Mouse (Mus musculus): ENCODE results near the gene Dennd2c.
"Not testable (repeated sequence)": the region's sequence is repeated elsewhere in the genome, so short reads cannot be mapped to it uniquely, and the experiment has no call there.

Gene Dennd2c

DNA sequence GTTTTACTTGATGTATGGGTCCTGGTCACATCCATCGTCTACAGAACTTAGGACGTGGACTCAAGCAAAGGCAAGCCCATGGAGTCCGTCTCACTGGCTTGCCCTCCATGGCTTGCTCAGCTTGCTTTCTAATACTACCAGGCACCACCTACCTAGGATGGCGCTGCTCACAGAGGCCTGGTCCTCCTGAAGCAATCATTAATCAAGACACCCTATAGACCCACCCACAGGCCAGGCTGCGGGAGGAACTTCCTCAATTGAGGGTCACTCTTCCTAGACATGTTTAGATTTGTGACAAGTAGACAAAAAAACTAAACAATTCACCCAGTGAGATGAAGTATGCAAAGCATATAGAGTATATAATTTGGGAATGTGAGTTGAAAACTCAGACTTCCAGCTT lies 9.8 kb downstream of the Dennd2c start:
- in situ Hi-C loops (cut with MboI): no loop called here

- in situ Hi-C loops (cut with MboI): no loop called here
Observed at GRCm38 (mm10) chr3:103123636-103124035, 21.2 kb downstream of the Dennd2c start.

DNA sequence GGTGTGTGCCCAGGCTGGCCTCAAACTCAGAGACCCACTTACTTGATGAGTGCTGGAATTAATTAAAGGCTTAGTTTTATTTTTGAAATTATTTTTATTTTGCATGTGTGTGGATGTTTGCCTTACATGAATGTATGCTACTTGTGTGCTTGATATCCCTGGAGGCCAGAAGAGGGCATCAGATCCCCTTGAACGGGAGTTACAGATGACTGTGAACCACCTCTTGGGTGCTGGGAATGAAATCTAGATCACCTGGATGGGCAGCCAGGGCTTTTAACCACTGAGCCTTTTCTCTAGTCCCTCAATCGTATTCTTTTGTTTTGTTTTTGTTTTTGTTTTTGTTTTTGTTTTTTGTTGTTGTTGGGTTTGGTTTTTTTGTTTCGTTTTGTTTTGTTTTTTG lies 23.7 kb downstream of the Dennd2c start:
- in situ Hi-C loops (cut with MboI): no loop called here

GRCm38 (mm10) chr3:103127177-103127576 lies 24.8 kb downstream of the Dennd2c start:
- in situ Hi-C loops (cut with MboI): no loop called here

GRCm38 (mm10) chr3:103127721-103128120 lies 25.3 kb downstream of the Dennd2c start:
- in situ Hi-C loops (cut with MboI): no loop called here

DNA sequence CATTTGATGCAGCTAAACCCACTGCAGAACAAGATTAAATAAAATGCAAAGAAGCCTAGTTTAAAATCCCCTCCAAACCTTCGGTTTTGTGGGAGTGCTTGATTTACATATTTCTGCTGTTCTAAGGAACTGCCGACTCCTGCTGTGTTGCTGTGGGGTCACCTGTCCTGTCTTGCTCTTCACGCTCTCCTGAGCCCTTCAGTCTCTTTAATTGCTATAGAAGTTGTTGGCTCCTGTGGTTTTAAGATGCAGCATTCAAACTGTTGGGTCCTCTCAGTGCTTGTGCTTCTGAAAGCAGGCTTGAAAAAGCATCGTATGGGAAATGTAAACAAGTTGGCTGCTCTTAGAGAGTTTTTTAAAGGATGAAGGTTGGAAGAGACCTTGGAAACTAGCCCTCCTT lies 25.8 kb downstream of the Dennd2c start:
- in situ Hi-C loops (cut with MboI): no loop called here

DNA sequence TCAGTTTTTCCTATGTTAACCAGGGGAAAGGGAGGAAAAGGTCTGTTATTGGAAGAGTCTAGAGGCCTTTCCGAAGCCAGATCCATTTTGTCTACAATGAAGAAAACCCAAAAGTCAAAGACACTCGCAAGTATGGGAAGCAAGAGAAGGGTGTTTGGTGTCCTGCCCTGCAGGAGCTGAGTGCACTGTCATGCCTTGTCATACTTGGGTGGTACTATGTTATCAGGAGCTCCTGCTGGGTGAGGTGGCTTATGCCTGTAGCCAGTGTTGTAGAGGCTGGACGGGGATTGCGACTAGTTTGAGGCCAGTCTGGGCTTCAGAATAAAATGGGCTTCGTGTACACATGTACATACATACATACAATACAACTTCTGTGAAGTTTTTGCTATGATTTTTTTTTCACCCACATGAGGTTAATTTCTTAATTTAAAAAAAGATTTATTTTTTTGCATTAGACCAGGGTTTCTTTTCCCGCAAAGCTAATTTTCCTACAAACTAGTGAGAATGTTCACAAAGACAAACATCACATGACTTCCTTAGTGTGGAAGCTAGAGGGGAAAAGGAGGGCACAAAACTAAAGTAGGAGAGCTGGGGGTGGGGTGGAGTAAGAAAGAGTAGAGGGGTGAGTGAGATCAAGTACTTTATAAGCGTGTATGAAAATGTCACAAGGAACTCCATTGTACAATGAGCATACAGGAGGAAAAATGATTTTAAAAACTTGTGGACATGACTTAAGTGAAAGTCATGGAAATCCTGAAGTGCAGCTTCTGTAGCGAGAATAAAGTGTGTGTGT lies 27.2 kb downstream of the Dennd2c start:
- in situ Hi-C loops (cut with MboI): no loop called here

DNA sequence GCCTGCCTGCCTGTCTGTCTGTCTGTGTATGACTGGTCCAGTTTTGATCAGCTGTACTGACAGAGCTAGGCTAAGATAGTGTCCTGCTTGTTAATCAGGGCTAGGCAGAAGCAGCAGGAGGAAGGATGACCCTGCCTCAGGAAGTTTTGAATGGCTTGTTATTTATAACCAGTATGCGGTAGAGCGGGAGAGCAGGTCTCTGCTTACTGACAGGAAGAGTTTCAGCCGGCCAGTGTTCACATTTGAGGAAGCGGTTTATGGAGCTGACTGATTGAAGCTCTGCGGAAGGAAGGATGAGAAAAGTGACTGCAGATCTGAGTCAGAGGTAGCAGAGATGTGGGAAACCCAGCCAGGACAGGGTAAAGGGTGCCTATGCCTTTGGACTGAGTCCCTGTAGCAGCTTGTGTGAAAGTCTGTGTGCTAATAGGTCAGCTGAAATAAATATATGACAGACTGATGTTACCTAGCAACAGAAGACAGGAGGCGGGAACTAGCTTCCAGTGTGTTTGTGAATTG lies 27.9 kb downstream of the Dennd2c start:
- in situ Hi-C loops (cut with MboI): no loop called here

GRCm38 (mm10) chr3:103133098-103133497 lies 30.7 kb downstream of the Dennd2c start:
- in situ Hi-C loops (cut with MboI): no loop called here

DNA sequence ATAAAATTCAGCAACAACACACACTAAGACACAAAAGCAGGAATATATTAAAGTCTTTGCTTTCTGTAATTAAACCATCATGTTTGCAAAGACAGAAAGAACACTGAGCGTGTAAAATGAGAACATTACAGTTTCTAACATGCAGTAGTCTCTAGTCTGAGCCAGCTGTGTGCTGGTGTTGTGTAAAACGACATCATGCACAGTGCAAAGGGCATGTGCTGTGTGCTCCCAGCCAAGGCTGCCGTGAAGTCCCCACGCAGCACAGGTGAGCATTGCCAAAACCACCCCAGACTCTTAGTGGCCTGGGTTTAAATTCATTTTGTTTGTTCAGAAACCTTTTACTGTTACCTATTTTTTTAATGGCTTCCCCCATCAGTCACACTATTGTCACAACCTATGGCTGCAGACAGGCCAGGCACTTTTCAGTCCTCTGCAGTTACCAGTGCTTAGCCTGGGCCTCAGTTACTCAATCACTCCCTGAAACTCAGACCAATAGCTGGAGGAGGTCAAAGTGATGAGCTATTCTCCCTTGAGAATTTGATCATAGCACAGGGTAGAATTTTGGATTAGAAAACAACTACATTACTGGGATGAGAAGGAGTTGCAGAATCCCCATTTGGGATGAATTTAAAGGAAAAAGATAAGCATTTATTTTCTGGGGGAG lies 34.1 kb downstream of the Dennd2c start:
- in situ Hi-C loops (cut with MboI): no loop called here

- in situ Hi-C loops (cut with MboI): no loop called here
Observed at GRCm38 (mm10) chr3:103139047-103139446, 36.6 kb downstream of the Dennd2c start.

DNA sequence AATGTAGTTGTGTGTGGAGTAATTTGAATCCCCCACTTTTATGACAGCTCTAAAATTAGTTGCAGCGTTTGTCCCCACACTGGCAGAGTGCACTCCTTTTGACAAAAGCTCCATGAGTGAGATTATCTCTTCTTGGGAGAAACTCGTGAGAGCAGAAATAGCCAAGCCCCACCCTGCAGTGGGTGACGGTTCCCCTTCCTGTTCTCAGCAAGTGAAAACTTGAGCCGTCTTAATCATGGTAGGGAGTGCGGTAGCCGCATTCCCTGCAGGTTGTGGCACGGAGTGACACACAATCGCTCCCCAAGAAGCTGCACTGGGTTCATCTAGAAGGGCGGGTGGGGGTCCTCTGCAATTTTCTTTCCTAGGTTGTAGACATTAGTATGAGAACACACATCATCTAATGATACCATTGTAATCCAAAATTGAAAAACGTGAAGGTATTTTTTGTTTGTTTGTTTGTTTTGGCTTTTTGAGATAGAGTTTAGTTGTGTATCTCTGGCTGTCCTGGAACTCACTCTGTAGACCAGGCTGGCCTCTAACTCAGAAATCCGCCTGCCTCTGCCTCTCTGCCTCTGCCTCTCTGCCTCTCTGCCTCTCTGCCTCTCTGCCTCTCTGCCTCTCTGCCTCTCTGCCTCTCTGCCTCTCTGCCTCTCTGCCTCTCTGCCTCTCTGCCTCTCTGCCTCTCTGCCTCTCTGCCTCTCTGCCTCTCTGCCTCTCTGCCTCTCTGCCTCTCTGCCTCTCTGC lies 37.9 kb downstream of the Dennd2c start:
- in situ Hi-C loops (cut with MboI): not testable (repeated sequence)

DNA sequence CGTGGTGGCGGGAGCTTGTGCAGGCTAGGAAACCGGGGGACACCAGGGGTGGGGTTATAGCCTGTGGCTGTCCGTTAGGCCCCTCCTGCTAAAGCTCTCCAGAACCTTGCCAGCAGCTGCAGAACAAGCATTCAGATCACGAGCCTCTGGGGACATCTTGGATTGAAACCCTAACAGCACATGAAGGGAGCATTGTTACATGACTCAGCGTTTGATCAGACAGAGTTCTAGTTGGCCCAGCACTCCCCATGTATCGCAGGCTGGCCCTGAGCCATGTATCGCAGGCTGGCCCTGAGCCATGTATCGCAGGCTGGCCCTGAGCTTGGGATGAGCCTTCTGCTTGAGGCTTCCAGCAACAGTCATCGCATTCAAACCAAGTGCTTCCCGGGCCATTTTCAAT lies 38.9 kb downstream of the Dennd2c start:
- in situ Hi-C loops (cut with MboI): no loop called here

GRCm38 (mm10) chr3:103142366-103142765 lies 40.0 kb downstream of the Dennd2c start:
- in situ Hi-C loops (cut with MboI): no loop called here

- in situ Hi-C loops (cut with MboI): no loop called here
Observed at GRCm38 (mm10) chr3:103145336-103145735, 42.9 kb downstream of the Dennd2c start.

DNA sequence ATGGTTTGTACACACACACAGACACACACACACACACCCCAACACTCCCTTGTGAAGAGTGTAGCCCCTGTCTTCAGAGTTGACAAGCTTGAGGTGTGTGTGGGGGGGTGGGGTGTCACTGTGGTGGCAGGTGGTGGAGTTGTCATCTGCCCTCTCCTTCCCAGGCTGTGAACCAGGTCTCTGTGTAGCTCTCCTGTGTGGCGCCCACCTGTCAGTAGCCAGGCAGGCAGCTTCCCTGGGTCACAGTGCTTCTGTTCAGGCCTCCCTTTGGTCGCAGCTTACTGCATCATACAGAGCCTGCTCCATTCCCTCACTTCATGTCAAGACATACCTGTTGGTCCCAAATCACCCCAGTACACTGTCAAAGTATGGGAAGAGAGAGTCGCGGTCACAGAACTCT lies 43.4 kb downstream of the Dennd2c start:
- in situ Hi-C loops (cut with MboI): no loop called here

- in situ Hi-C loops (cut with MboI): no loop called here
Observed at GRCm38 (mm10) chr3:103146330-103147166, 44.1 kb downstream of the Dennd2c start.

GRCm38 (mm10) chr3:103147775-103148174 lies 45.4 kb downstream of the Dennd2c start:
- in situ Hi-C loops (cut with MboI): no loop called here

- in situ Hi-C loops (cut with MboI): no loop called here
Observed at GRCm38 (mm10) chr3:103148941-103149340, 46.5 kb downstream of the Dennd2c start.

DNA sequence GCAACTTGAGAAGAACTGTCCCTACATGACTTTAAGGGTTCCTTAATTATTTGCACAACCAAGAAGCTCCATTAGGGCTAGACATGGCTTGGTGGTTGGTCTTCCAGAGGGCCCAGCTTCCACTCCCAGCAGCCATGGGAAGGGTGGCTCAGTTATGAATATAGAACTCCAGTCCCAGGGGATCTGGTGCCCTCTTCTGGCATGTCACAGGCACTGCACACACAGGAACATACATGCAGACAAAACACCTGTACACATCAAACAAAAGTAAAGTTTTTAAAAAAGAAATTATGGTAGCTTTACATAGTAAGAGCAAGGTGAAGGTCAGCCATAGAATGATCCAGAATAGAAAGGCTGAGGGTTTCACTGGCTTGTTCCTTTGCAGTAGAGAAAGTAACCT lies 51.4 kb downstream of the Dennd2c start:
- in situ Hi-C loops (cut with MboI): no loop called here

GRCm38 (mm10) chr3:103159232-103159900 lies 57.0 kb downstream of the Dennd2c start:
- in situ Hi-C loops (cut with MboI): no loop called here
